Comparison of ENCODE assay signal across 12 mouse cellular contexts in genomic region chr4:97707373-97708152, GRCm38 (mm10).
DNase-seq lines count a peak whose midpoint lies in the region; ATAC-seq and TF ChIP-seq lines count a peak whose summit lies in the region.
"Had no signal": no experiment of that assay in that cellular context is flagged by ENCODE, and none has a peak within 500 bp of the region (broad histone marks: within the 10 kb centered on the region; RNA-seq: fewer than 3 reads in every experiment).

No protein-coding gene starts in this region.

- WGBS in limb, embryonic 12.5 days, result 59% methylated on average over 22 of the region's 22 CpGs
- WGBS in limb, embryonic 10.5 days, result 68% methylated on average over 22 of the region's 22 CpGs
- WGBS in intestine, embryonic 16.5 days, result 53% methylated on average over 22 of the region's 22 CpGs
- 23% methylated on average over 22 of the region's 22 CpGs for WGBS in kidney, postnatal 0 days
- 59% methylated on average over 22 of the region's 22 CpGs for WGBS in stomach, embryonic 15.5 days
- WGBS in liver, postnatal 0 days (ENCODE audit: insufficient replicate concordance), result 78% methylated on average over 22 of the region's 22 CpGs

- H3K4me2 ChIP-seq in limb, embryonic 12.5 days, result 0 out of 2 replicates have a peak overlapping the region, but pooled peaks have one; percentile 7
- H3K4me2 ChIP-seq in intestine, embryonic 16.5 days (ENCODE audit: low read depth, low read length), result peak overlapping the region; percentile 17; the same call in 1 of the 2 replicates
- peak overlapping the region; percentile 48 for H3K4me2 ChIP-seq in kidney, postnatal 0 days (ENCODE audit: low read length)
- H3K4me2 ChIP-seq in stomach, embryonic 15.5 days, result peak overlapping the region; percentile 37
- no peak overlapping the region for H3K4me2 ChIP-seq in liver, postnatal 0 days (ENCODE audit: low read depth, low read length)
- H3K4me2 ChIP-seq: embryonic facial prominence, embryonic 15.5 days; heart, embryonic 11.5 days had no signal

- H3K9me3 ChIP-seq in limb, embryonic 12.5 days, result no peaks in the 10 kb centered on the region
- H3K9me3 ChIP-seq in limb, embryonic 10.5 days (replicated peaks), result no peaks in the 10 kb centered on the region
- H3K9me3 ChIP-seq in intestine, embryonic 16.5 days (ENCODE audit: control insufficient read depth, low read length), result no peaks in the 10 kb centered on the region
- no peaks in the 10 kb centered on the region for H3K9me3 ChIP-seq in kidney, postnatal 0 days (replicated peaks; ENCODE audit: low read length)
- H3K9me3 ChIP-seq in stomach, embryonic 15.5 days, result no peaks in the 10 kb centered on the region
- H3K9me3 ChIP-seq in liver, postnatal 0 days (ENCODE audit: low read length), result no peaks in the 10 kb centered on the region
- H3K9me3 ChIP-seq: embryonic facial prominence, embryonic 15.5 days had no signal

- DNase-seq in limb, embryonic 10.5 days (ENCODE audit: low spot score), result no peak
- peak; percentile 78 for DNase-seq in kidney, postnatal 0 days (ENCODE audit: low spot score)
- DNase-seq in liver, postnatal 0 days, result no peak
- DNase-seq: thymus, adult 18-20 months had no signal

- no peak overlapping the region for H3K4me3 ChIP-seq in limb, embryonic 12.5 days (replicated peaks)
- H3K4me3 ChIP-seq in limb, embryonic 10.5 days, result no peak overlapping the region
- H3K4me3 ChIP-seq in intestine, embryonic 16.5 days (ENCODE audit: low read length), result no peak overlapping the region; the same call in 1 of the 2 replicates
- peak overlapping the region; percentile 11; the same call in 1 of the 2 replicates for H3K4me3 ChIP-seq in kidney, postnatal 0 days (replicated peaks; ENCODE audit: low read depth, low read length)
- no peak overlapping the region for H3K4me3 ChIP-seq in stomach, embryonic 15.5 days (replicated peaks)
- no peak overlapping the region for H3K4me3 ChIP-seq in liver, postnatal 0 days (ENCODE audit: low read depth, low read length)
- H3K4me3 ChIP-seq: embryonic facial prominence, embryonic 15.5 days had no signal

- H3K4me1 ChIP-seq in limb, embryonic 12.5 days (replicated peaks), result peaks cover 16% of the 10 kb centered on the region
- peaks cover 33% of the 10 kb centered on the region for H3K4me1 ChIP-seq in limb, embryonic 10.5 days
- 0 out of 2 replicates have a peak, but pooled peaks cover 3% of the 10 kb centered on the region for H3K4me1 ChIP-seq in intestine, embryonic 16.5 days (ENCODE audit: control insufficient read depth, insufficient read depth, low read length)
- H3K4me1 ChIP-seq in kidney, postnatal 0 days (replicated peaks; ENCODE audit: insufficient read depth, low read length), result 0 out of 2 replicates have a peak, but pooled peaks cover 4% of the 10 kb centered on the region
- H3K4me1 ChIP-seq in stomach, embryonic 15.5 days, result no peaks in the 10 kb centered on the region
- H3K4me1 ChIP-seq in liver, postnatal 0 days (ENCODE audit: insufficient read depth), result no peaks in the 10 kb centered on the region
- H3K4me1 ChIP-seq: embryonic facial prominence, embryonic 15.5 days had no signal

- H3K27ac ChIP-seq in limb, embryonic 12.5 days, result no peak overlapping the region
- H3K27ac ChIP-seq in limb, embryonic 10.5 days, result no peak overlapping the region
- no peak overlapping the region for H3K27ac ChIP-seq in intestine, embryonic 16.5 days (ENCODE audit: low read length)
- no peak overlapping the region for H3K27ac ChIP-seq in kidney, postnatal 0 days
- H3K27ac ChIP-seq in stomach, embryonic 15.5 days, result no peak overlapping the region
- no peak overlapping the region for H3K27ac ChIP-seq in liver, postnatal 0 days (ENCODE audit: low read depth)
- H3K27ac ChIP-seq: embryonic facial prominence, embryonic 15.5 days; hindbrain, postnatal 0 days; macrophage had no signal

- H3K36me3 ChIP-seq in limb, embryonic 12.5 days, result no peaks in the 10 kb centered on the region
- H3K36me3 ChIP-seq in limb, embryonic 10.5 days, result no peaks in the 10 kb centered on the region
- H3K36me3 ChIP-seq in intestine, embryonic 16.5 days (ENCODE audit: control insufficient read depth, insufficient read depth, low read length), result no peaks in the 10 kb centered on the region
- no peaks in the 10 kb centered on the region for H3K36me3 ChIP-seq in kidney, postnatal 0 days (ENCODE audit: insufficient read depth, low read length)
- no peaks in the 10 kb centered on the region for H3K36me3 ChIP-seq in stomach, embryonic 15.5 days
- no peaks in the 10 kb centered on the region for H3K36me3 ChIP-seq in liver, postnatal 0 days (replicated peaks; ENCODE audit: insufficient read depth, low read length)
- H3K36me3 ChIP-seq: embryonic facial prominence, embryonic 15.5 days had no signal

- TF ChIP-seq CTCF in kidney, postnatal 0 days (IDR thresholded peaks at IDR 0.05; ENCODE audit: low read depth), result no peak
- TF ChIP-seq CTCF in liver, postnatal 0 days (IDR thresholded peaks at IDR 0.05; ENCODE audit: low read depth), result no peak

- no peak for TF ChIP-seq EP300 in liver, postnatal 0 days (IDR thresholded peaks at IDR 0.05; ENCODE audit: low read depth)

- H3K9ac ChIP-seq in limb, embryonic 12.5 days (replicated peaks), result no peak overlapping the region
- no peak overlapping the region for H3K9ac ChIP-seq in intestine, embryonic 16.5 days (ENCODE audit: low read depth, low read length)
- no peak overlapping the region for H3K9ac ChIP-seq in kidney, postnatal 0 days (ENCODE audit: low read depth, low read length)
- H3K9ac ChIP-seq in stomach, embryonic 15.5 days, result no peak overlapping the region
- no peak overlapping the region for H3K9ac ChIP-seq in liver, postnatal 0 days (replicated peaks)
- H3K9ac ChIP-seq: embryonic facial prominence, embryonic 15.5 days had no signal

- ATAC-seq in limb, embryonic 12.5 days (ENCODE audit: insufficient number of reproducible peaks, insufficient read depth, low FRiP score, low TSS enrichment, low read depth), result no peak
- peak; percentile 65; the same call in 1 of the 2 replicates for ATAC-seq in intestine, embryonic 16.5 days
- ATAC-seq in kidney, postnatal 0 days (replicated peaks; ENCODE audit: low FRiP score, low read depth), result peak; percentile 55; the same call in 1 of the 2 replicates
- no peak for ATAC-seq in stomach, embryonic 15.5 days (ENCODE audit: insufficient read depth, low FRiP score, low read depth)
- ATAC-seq in liver, postnatal 0 days, result no peak
- no peak for ATAC-seq in granulocyte monocyte progenitor cell, adult 5-6 weeks (replicated peaks; ENCODE audit: poor library complexity, severe bottlenecking)
- ATAC-seq: hindbrain, postnatal 0 days had no signal

- H3K27me3 ChIP-seq in limb, embryonic 12.5 days, result peaks cover 9% of the 10 kb centered on the region
- peaks cover 36% of the 10 kb centered on the region for H3K27me3 ChIP-seq in limb, embryonic 10.5 days (ENCODE audit: low read depth, poor library complexity, severe bottlenecking)
- H3K27me3 ChIP-seq in intestine, embryonic 16.5 days (replicated peaks; ENCODE audit: control insufficient read depth, insufficient read depth, low read length), result no peaks in the 10 kb centered on the region
- H3K27me3 ChIP-seq in kidney, postnatal 0 days (ENCODE audit: insufficient read depth, low read length), result no peaks in the 10 kb centered on the region
- no peaks in the 10 kb centered on the region for H3K27me3 ChIP-seq in stomach, embryonic 15.5 days (replicated peaks)
- no peaks in the 10 kb centered on the region for H3K27me3 ChIP-seq in liver, postnatal 0 days (ENCODE audit: insufficient read depth, low read length)
- H3K27me3 ChIP-seq: embryonic facial prominence, embryonic 15.5 days had no signal

Comparison
In these comparisons a context has a peak if more than half of its experiments do, and no peak if none do; other contexts are left out.
1. ATAC-seq: peak in intestine, embryonic 16.5 days (single experiment) and kidney, postnatal 0 days (single experiment); none in limb, embryonic 12.5 days (single experiment), stomach, embryonic 15.5 days (single experiment), liver, postnatal 0 days (single experiment) and granulocyte monocyte progenitor cell, adult 5-6 weeks (single experiment).